Mouse (Mus musculus) megakaryocyte, adult 5-6 weeks (primary cell): ENCODE data around the gene Tlk1. TPM values are rescaled to one million over a fixed set of nuclear protein-coding genes. Genes with fewer than 3 reads are reported as not detected.

ENCODE experiments used
- ATAC-seq: 2 replicates; pipeline ENCODE4 v1.8.0; 2016; ENCODE audit warnings: mild to moderate bottlenecking, inconsistent platforms; ENCODE audit not compliant: poor library complexity, severe bottlenecking
- total RNA-seq, 2 experiments: library from RNA; stranded (forward) in 1 of 2; stranded (reverse) in 1 of 2; fragments of 153-499, 151-499 nt in 1 of 2; fragments of 221-1000, 200-1000 nt in 1 of 2; gene quantifications; 2 replicates each; pipeline versions ENCODE4 v1.2.3 to v1.2.4; 2015 to 2017

Tlk1 gene
- total RNA-seq (2015) (69.5 and 73.3 TPM in 2 replicates), total RNA-seq (2017) (43.1 and 61.4 TPM in 2 replicates)

GRCm38 (mm10) chr2:70825371-70826051 lies at the start of gene Tlk1:
Gene Tlk1, minus strand, starts transcription at chr2:70825728.
- ATAC-seq = peak; percentile 86

GRCm38 (mm10) chr2:70875129-70875528 lies 49.6 kb upstream of the Tlk1 start:
- no peak for ATAC-seq

GRCm38 (mm10) chr2:70873168-70873567 lies 47.6 kb upstream of the Tlk1 start:
- ATAC-seq = no peak

- ATAC-seq = no peak
Measured at GRCm38 (mm10) chr2:70871466-70872022, 46.0 kb upstream of the Tlk1 start.

- ATAC-seq = peak; percentile 68
Measured at GRCm38 (mm10) chr2:70870819-70871218, 45.3 kb upstream of the Tlk1 start.

- ATAC-seq = no peak
Measured at GRCm38 (mm10) chr2:70869116-70869515, 43.6 kb upstream of the Tlk1 start.

- no peak for ATAC-seq
Measured at GRCm38 (mm10) chr2:70867231-70867630, 41.7 kb upstream of the Tlk1 start.

- no peak for ATAC-seq
Measured at GRCm38 (mm10) chr2:70862881-70863280, 37.4 kb upstream of the Tlk1 start.

- ATAC-seq = no peak
Measured at GRCm38 (mm10) chr2:70859740-70860139, 34.2 kb upstream of the Tlk1 start.

- ATAC-seq = no peak
Measured at GRCm38 (mm10) chr2:70856971-70857370, 31.4 kb upstream of the Tlk1 start.

- ATAC-seq = peak; percentile 21; the same call in 1 of the 2 replicates
Measured at GRCm38 (mm10) chr2:70854231-70854888, 28.8 kb upstream of the Tlk1 start.

GRCm38 (mm10) chr2:70853329-70853728 lies 27.8 kb upstream of the Tlk1 start:
- ATAC-seq = no peak

- no peak for ATAC-seq
Measured at GRCm38 (mm10) chr2:70852796-70853221, 27.3 kb upstream of the Tlk1 start.

- ATAC-seq = no peak
Measured at GRCm38 (mm10) chr2:70852186-70852795, 26.8 kb upstream of the Tlk1 start.

GRCm38 (mm10) chr2:70845871-70846270 lies 20.3 kb upstream of the Tlk1 start:
- ATAC-seq = no peak

GRCm38 (mm10) chr2:70844694-70845395 lies 19.3 kb upstream of the Tlk1 start:
- ATAC-seq = no peak

GRCm38 (mm10) chr2:70842049-70842618 lies 16.6 kb upstream of the Tlk1 start:
- ATAC-seq = no peak

- peak; percentile 38; the same call in 1 of the 2 replicates for ATAC-seq
Measured at GRCm38 (mm10) chr2:70838536-70839216, 13.1 kb upstream of the Tlk1 start.

GRCm38 (mm10) chr2:70836306-70836651 lies 10.8 kb upstream of the Tlk1 start:
- no peak for ATAC-seq

GRCm38 (mm10) chr2:70835641-70836305 lies 10.2 kb upstream of the Tlk1 start:
- ATAC-seq = no peak
